Mouse (Mus musculus): ENCODE data around the gene Fchsd2.

The Fchsd2 gene

DNA sequence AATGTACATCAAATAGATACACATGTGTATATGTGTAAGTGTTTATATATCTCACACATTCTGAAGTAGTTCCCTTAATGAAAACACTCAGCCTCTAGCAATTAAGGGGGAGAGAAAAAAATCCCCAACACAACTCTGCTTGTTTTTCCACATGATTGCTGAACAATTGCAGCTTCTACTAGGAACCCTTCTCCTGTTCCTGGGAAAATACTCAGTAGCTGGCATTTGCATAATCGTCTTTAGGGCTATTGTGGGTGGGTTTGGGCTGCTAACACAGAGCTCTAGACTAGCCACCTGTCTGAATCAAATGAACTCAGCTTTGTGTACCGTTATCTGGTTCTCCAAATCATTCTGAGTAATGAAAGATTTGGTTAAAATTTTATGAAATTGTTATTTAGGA, 67.6 kb downstream of the Fchsd2 start:
- no peaks in the 10 kb centered on the region for H3K4me1 ChIP-seq (replicated peaks; ENCODE audit: low read depth, low read length)
- H3K4me3 ChIP-seq (replicated peaks; ENCODE audit: low read length), result no peak overlapping the region
- TF ChIP-seq NANOG (IDR thresholded peaks at IDR 0.05; ENCODE audit: borderline replicate concordance, low read length) (no peak), CTCF (conservative IDR thresholded peaks at IDR 0.05; ENCODE audit: low read length) (no peak), POU5F1 (IDR thresholded peaks at IDR 0.05; ENCODE audit: borderline replicate concordance, low read length) (no peak)
- no peaks in the 10 kb centered on the region for H3K9me3 ChIP-seq (ENCODE audit: low read length)
- no peaks in the 10 kb centered on the region for H3K36me3 ChIP-seq (ENCODE audit: insufficient read depth, low read length)
- H3K27me3 ChIP-seq (ENCODE audit: insufficient read depth, low read length), result no peaks in the 10 kb centered on the region

- no peaks in the 10 kb centered on the region for H3K27me3 ChIP-seq (ENCODE audit: insufficient read depth, low read length)
- H3K36me3 ChIP-seq (ENCODE audit: insufficient read depth, low read length), result no peaks in the 10 kb centered on the region
- H3K4me3 ChIP-seq (replicated peaks; ENCODE audit: low read length), result no peak overlapping the region
- no peak for TF ChIP-seq POU5F1 (IDR thresholded peaks at IDR 0.05; ENCODE audit: borderline replicate concordance, low read length)
- no peak for TF ChIP-seq NANOG (IDR thresholded peaks at IDR 0.05; ENCODE audit: borderline replicate concordance, low read length)
- TF ChIP-seq CTCF (conservative IDR thresholded peaks at IDR 0.05; ENCODE audit: low read length), result no peak
- H3K9me3 ChIP-seq (ENCODE audit: low read length), result no peaks in the 10 kb centered on the region
- H3K4me1 ChIP-seq (replicated peaks; ENCODE audit: low read depth, low read length), result peaks cover 18% of the 10 kb centered on the region
Observed at GRCm38 (mm10) chr7:101162781-101163180, 70.1 kb downstream of the Fchsd2 start.

DNA sequence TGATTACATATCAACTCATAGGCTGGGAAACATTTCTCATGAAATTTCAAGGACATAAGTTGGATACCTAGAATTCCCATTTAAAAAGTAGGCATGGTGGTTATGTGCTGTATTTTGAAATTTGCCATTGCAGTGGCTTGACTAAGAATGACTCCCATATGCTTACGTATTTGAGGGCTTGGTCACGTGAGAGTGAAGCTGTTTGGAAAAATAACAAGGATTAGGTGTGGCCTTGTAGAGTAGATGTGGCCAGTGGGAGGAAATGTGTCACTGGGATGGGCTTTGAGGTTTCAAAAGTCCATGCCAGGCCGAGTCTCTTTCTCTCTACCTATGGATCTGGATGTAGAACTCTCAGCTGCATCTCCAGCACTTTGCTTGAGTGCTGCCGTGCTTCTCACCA, 71.2 kb downstream of the Fchsd2 start:
- Histone ChIP-seq H3K4me3 (replicated peaks; ENCODE audit: low read length) (no peak overlapping the region), H3K36me3 (ENCODE audit: insufficient read depth, low read length) (no peaks in the 10 kb centered on the region), H3K4me1 (replicated peaks; ENCODE audit: low read depth, low read length) (peaks cover 18% of the 10 kb centered on the region), H3K9me3 (ENCODE audit: low read length) (no peaks in the 10 kb centered on the region), H3K27me3 (ENCODE audit: insufficient read depth, low read length) (no peaks in the 10 kb centered on the region)
- TF ChIP-seq NANOG (IDR thresholded peaks at IDR 0.05; ENCODE audit: borderline replicate concordance, low read length) (no peak), CTCF (conservative IDR thresholded peaks at IDR 0.05; ENCODE audit: low read length) (no peak), POU5F1 (IDR thresholded peaks at IDR 0.05; ENCODE audit: borderline replicate concordance, low read length) (no peak)

- H3K27me3 ChIP-seq (ENCODE audit: insufficient read depth, low read length), result no peaks in the 10 kb centered on the region
- no peaks in the 10 kb centered on the region for H3K9me3 ChIP-seq (ENCODE audit: low read length)
- peaks cover 18% of the 10 kb centered on the region for H3K4me1 ChIP-seq (replicated peaks; ENCODE audit: low read depth, low read length)
- H3K36me3 ChIP-seq (ENCODE audit: insufficient read depth, low read length), result no peaks in the 10 kb centered on the region
- TF ChIP-seq POU5F1 (IDR thresholded peaks at IDR 0.05; ENCODE audit: borderline replicate concordance, low read length) (no peak), CTCF (conservative IDR thresholded peaks at IDR 0.05; ENCODE audit: low read length) (no peak), NANOG (IDR thresholded peaks at IDR 0.05; ENCODE audit: borderline replicate concordance, low read length) (no peak)
- no peak overlapping the region for H3K4me3 ChIP-seq (replicated peaks; ENCODE audit: low read length)
Observed at GRCm38 (mm10) chr7:101166568-101166967, 73.9 kb downstream of the Fchsd2 start.

DNA sequence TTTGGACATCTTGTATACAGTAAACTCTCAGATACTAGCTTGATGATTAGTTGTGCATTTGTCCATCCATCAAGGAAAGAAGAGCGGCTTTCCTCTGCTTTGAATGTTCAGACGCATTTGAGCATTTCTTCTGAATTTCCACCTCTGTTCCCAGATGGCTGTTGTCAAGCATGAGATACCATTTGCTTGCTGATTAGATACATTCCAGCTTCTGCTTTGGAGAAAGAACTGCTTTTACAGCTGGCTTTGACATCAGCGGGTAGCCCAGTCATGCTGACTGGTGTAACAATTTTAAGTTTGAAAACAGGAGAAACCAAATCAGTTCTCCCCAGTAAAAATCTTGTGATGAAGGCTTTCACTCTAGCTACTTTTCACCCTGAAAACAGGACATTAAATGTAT, 77.8 kb downstream of the Fchsd2 start:
- Histone ChIP-seq H3K4me1 (replicated peaks; ENCODE audit: low read depth, low read length) (peaks cover 18% of the 10 kb centered on the region), H3K4me3 (replicated peaks; ENCODE audit: low read length) (no peak overlapping the region), H3K27me3 (ENCODE audit: insufficient read depth, low read length) (no peaks in the 10 kb centered on the region), H3K36me3 (ENCODE audit: insufficient read depth, low read length) (no peaks in the 10 kb centered on the region), H3K9me3 (ENCODE audit: low read length) (no peaks in the 10 kb centered on the region)
- TF ChIP-seq NANOG (IDR thresholded peaks at IDR 0.05; ENCODE audit: borderline replicate concordance, low read length) (no peak), CTCF (conservative IDR thresholded peaks at IDR 0.05; ENCODE audit: low read length) (no peak), POU5F1 (IDR thresholded peaks at IDR 0.05; ENCODE audit: borderline replicate concordance, low read length) (no peak)

- H3K36me3 ChIP-seq (ENCODE audit: insufficient read depth, low read length), result no peaks in the 10 kb centered on the region
- TF ChIP-seq POU5F1 (IDR thresholded peaks at IDR 0.05; ENCODE audit: borderline replicate concordance, low read length) (no peak), NANOG (IDR thresholded peaks at IDR 0.05; ENCODE audit: borderline replicate concordance, low read length) (no peak), CTCF (conservative IDR thresholded peaks at IDR 0.05; ENCODE audit: low read length) (no peak)
- peaks cover 14% of the 10 kb centered on the region for H3K4me1 ChIP-seq (replicated peaks; ENCODE audit: low read depth, low read length)
- no peaks in the 10 kb centered on the region for H3K27me3 ChIP-seq (ENCODE audit: insufficient read depth, low read length)
- no peak overlapping the region for H3K4me3 ChIP-seq (replicated peaks; ENCODE audit: low read length)
- H3K9me3 ChIP-seq (ENCODE audit: low read length), result no peaks in the 10 kb centered on the region
Observed at GRCm38 (mm10) chr7:101171002-101171401, 78.3 kb downstream of the Fchsd2 start.

GRCm38 (mm10) chr7:101173331-101173730, 80.7 kb downstream of the Fchsd2 start:
- H3K27me3 ChIP-seq (ENCODE audit: insufficient read depth, low read length), result no peaks in the 10 kb centered on the region
- no peaks in the 10 kb centered on the region for H3K4me1 ChIP-seq (replicated peaks; ENCODE audit: low read depth, low read length)
- TF ChIP-seq NANOG (IDR thresholded peaks at IDR 0.05; ENCODE audit: borderline replicate concordance, low read length) (peak; percentile 31; the same call in 1 of the 2 replicates), POU5F1 (IDR thresholded peaks at IDR 0.05; ENCODE audit: borderline replicate concordance, low read length) (no peak), CTCF (conservative IDR thresholded peaks at IDR 0.05; ENCODE audit: low read length) (no peak)
- H3K4me3 ChIP-seq (replicated peaks; ENCODE audit: low read length), result no peak overlapping the region
- no peaks in the 10 kb centered on the region for H3K36me3 ChIP-seq (ENCODE audit: insufficient read depth, low read length)
- no peaks in the 10 kb centered on the region for H3K9me3 ChIP-seq (ENCODE audit: low read length)

DNA sequence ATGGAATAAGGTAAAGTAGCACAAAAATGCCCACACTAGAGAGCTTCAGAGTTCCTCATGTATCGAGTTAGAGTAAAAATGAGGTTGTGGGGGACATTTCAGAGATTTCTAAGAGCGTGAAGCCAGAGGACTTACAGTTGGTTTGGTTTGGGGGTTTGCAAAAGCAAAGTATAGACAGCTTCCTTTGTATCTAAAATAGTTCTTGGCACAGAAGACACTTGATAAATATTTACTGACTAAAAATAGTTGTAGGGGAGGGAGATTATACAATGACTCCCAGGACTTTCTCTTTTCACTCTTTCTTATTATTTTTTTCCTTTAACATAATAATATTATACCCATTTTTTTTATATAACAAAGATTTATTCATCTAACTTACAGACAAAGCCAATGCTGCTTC, 86.1 kb downstream of the Fchsd2 start:
- H3K9me3 ChIP-seq (ENCODE audit: low read length), result no peaks in the 10 kb centered on the region
- no peaks in the 10 kb centered on the region for H3K4me1 ChIP-seq (replicated peaks; ENCODE audit: low read depth, low read length)
- H3K36me3 ChIP-seq (ENCODE audit: insufficient read depth, low read length), result no peaks in the 10 kb centered on the region

GRCm38 (mm10) chr7:101191326-101191969, 98.8 kb downstream of the Fchsd2 start:
- no peak overlapping the region for H3K4me3 ChIP-seq (replicated peaks; ENCODE audit: low read length)
- H3K27me3 ChIP-seq (ENCODE audit: insufficient read depth, low read length), result no peaks in the 10 kb centered on the region
- no peaks in the 10 kb centered on the region for H3K9me3 ChIP-seq (ENCODE audit: low read length)
- TF ChIP-seq CTCF (conservative IDR thresholded peaks at IDR 0.05; ENCODE audit: low read length) (no peak), POU5F1 (IDR thresholded peaks at IDR 0.05; ENCODE audit: borderline replicate concordance, low read length) (no peak)
- H3K4me1 ChIP-seq (replicated peaks; ENCODE audit: low read depth, low read length), result no peaks in the 10 kb centered on the region
- H3K36me3 ChIP-seq (ENCODE audit: insufficient read depth, low read length), result no peaks in the 10 kb centered on the region

More for the DNA sequence above, 86.1 kb downstream of the Fchsd2 start:
- no peak overlapping the region for H3K4me3 ChIP-seq (replicated peaks; ENCODE audit: low read length)
- TF ChIP-seq NANOG (IDR thresholded peaks at IDR 0.05; ENCODE audit: borderline replicate concordance, low read length) (no peak), CTCF (conservative IDR thresholded peaks at IDR 0.05; ENCODE audit: low read length) (no peak), POU5F1 (IDR thresholded peaks at IDR 0.05; ENCODE audit: borderline replicate concordance, low read length) (no peak)
- no peaks in the 10 kb centered on the region for H3K27me3 ChIP-seq (ENCODE audit: insufficient read depth, low read length)
